Mouse (Mus musculus) splenic B cell, adult 2 months (primary cell): Measurements from ENCODE around the gene Fam198b.

ENCODE experiments used
- DNase-seq: peaks from one replicate; pipeline ENCODE4 v3.0.0-alpha.2; 2011; ENCODE audit warnings: low read depth, low spot score
- H3K27me3 ChIP-seq: 2 replicates; pipeline ENCODE4 v1.6.1; 2012; ENCODE audit warnings: mild to moderate bottlenecking, low read length, moderate library complexity, mixed read lengths; ENCODE audit not compliant: control insufficient read depth, poor library complexity, insufficient read depth, severe bottlenecking
- H3K36me3 ChIP-seq: 2 replicates; pipeline ENCODE4 v1.6.1; 2012; ENCODE audit warnings: mild to moderate bottlenecking, low read length, moderate library complexity, mixed read lengths; ENCODE audit not compliant: control insufficient read depth, poor library complexity, insufficient read depth, severe bottlenecking

Fam198b gene

DNA sequence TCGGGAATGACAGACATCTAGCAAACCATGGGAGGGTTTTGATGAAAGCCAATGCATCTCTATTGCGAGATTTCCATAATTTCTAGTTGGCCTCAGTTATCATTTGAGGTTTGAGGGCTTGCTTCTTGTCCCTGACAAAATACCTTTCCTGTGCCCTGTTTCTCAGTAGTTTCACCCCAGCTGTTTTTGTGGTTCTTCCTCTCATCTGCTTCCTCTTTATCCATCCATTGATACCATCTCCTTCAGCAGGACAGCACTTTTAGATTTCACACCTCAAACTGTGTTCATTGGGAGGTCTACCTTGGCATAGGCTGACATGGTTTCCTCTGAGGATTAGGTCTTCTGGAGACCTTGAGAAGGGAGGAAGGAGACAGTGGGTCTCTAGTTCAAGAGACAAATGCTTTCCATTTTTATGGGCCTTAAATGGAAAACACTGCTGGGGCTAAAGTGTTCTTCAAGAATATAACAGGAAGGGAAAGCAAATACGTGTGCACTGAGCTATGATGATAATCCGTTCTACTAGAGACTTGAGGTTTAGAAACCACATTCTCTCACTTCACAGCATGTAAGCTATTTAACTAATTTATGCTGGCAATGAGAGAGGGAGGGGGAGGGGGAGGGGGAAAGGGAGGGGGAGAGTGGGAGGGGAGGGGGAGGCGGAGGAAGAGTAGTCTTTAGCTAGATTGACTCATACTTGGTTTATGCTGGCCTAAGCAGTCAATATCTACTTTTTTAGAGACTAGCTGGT, 41.8 kb downstream of the Fam198b start:
- no peaks in the 10 kb centered on the region; the same call in 1 of the 2 replicates for H3K27me3 ChIP-seq
- DNase-seq: peak; percentile 4
- no peaks in the 10 kb centered on the region for H3K36me3 ChIP-seq

DNA sequence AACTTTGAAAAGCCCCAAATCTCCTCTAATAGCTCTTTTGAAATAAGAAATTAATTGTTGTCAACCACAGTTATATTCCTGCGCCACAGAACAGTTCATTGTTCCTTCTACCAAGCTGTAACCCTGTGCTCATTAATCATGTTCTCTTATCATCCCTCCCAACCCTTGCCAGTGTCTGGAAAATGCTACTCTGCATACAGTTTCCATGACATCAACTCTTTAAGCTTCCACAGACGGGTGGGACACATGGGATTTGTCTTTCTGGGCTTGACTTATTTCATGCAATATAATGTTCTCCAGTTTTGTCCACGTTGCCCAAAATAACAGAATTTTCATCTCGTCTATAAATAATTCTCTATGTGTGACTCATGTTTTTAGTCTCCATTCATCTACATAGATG, 42.7 kb downstream of the Fam198b start:
- H3K27me3 ChIP-seq: no peaks in the 10 kb centered on the region; the same call in 1 of the 2 replicates
- no peaks in the 10 kb centered on the region for H3K36me3 ChIP-seq
- DNase-seq: no peak

DNA sequence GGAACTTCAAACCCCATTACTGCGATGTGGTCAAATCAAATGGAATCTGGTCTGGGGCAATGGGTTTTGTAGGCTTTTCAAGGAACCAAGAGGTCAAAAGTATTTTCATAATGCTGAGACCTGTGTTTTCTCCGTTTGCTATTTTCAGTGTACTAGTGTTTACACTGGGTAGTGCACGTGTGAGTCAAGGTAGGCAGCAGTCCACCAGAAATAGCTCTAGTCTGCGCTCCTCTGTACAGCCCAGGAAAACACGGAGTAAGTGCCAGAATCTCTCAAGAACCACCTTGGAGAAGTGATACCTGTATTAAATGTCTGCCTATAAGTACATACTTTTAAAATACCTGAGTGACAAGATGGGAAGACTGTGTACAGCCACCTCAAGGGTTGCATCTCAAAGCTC, 44.1 kb downstream of the Fam198b start:
- H3K27me3 ChIP-seq: no peaks in the 10 kb centered on the region; the same call in 1 of the 2 replicates
- no peak for DNase-seq
- H3K36me3 ChIP-seq: no peaks in the 10 kb centered on the region

GRCm38 (mm10) chr3:79930141-79930744, 45.9 kb downstream of the Fam198b start:
- no peaks in the 10 kb centered on the region for H3K36me3 ChIP-seq

DNA sequence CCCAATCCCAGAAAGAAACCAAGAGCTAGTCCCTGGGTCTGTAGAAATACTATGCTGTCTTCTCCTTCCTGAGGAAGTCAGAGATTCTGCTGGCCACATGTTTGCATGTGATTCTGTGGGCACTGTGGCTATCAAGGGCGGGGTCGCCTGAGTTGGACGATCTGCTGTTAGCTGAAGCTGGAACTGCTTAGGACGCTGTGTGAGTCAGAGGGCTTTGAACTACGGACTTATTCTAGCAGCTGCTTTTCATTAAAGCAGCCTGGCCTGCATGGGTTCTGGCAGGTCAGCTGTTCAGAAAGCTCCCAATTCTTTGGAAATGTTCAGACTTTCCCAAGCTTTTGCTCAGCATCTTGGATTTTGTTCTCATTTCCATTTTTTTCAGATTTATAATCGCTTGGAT, 51.9 kb downstream of the Fam198b start:
- no peak for DNase-seq
- Histone ChIP-seq H3K36me3 (no peaks in the 10 kb centered on the region), H3K27me3 (no peaks in the 10 kb centered on the region)

More at GRCm38 (mm10) chr3:79930141-79930744, 45.9 kb downstream of the Fam198b start:
- no peak for DNase-seq
- H3K27me3 ChIP-seq: no peaks in the 10 kb centered on the region; the same call in 1 of the 2 replicates

GRCm38 (mm10) chr3:79936730-79937447, 52.6 kb downstream of the Fam198b start:
- no peaks in the 10 kb centered on the region for H3K27me3 ChIP-seq
- no peaks in the 10 kb centered on the region for H3K36me3 ChIP-seq
- no peak for DNase-seq

DNA sequence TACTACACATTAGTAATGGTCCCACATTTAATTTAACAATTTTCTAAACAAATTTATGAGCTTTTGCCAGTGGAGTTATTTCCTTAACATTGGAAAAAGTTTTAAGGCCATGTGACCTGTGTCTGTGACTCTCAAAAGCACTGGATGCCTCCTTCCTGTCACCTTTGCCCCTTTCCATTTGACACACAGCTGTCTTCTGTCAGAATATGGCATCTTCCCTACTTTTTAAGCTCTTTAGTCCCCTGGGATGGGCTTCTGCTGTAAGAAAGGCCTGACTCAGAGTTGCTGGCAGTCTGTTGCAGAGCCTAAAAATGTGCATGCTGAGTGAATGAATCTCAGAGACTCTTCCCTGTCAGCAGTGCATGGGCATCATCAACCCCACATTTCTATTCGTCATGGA, 63.4 kb downstream of the Fam198b start:
- H3K27me3 ChIP-seq: no peaks in the 10 kb centered on the region
- no peak for DNase-seq
- no peaks in the 10 kb centered on the region for H3K36me3 ChIP-seq

- DNase-seq: no peak
Measured at GRCm38 (mm10) chr3:79948151-79948550, 63.8 kb downstream of the Fam198b start.

DNA sequence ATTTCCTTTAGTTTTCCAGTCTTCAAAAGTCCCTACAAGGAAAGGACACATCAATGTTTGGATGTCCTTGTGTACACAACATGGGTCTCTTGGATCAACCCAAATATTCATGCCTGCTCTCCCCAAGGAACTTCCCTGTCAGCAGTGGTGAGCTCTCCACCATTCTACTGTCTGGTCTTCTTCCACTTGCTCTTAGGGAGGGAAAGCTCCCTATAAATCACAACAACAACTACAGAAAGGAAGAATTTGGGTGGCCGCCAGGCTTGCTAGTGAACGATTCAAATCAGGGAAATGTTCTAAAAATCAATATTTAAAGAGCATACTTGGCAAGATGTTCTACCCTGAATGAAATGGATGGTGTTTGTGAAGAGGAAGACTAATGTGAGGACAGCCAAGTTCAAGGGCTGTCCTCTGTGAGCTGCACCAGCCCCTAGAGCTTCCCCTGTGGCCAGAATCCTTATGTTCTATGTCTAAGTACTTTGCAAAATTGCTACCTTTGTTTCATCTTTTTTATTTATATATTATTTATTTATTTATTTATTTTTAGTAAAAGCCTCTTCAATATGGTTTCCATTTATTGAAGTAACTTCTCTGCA, 68.9 kb downstream of the Fam198b start:
- Histone ChIP-seq H3K27me3 (no peaks in the 10 kb centered on the region), H3K36me3 (no peaks in the 10 kb centered on the region)
- no peak for DNase-seq

More at GRCm38 (mm10) chr3:79948151-79948550, 63.8 kb downstream of the Fam198b start:
- H3K36me3 ChIP-seq: no peaks in the 10 kb centered on the region
- no peaks in the 10 kb centered on the region for H3K27me3 ChIP-seq

- no peaks in the 10 kb centered on the region for H3K36me3 ChIP-seq
- H3K27me3 ChIP-seq: no peaks in the 10 kb centered on the region
- DNase-seq: no peak
Measured at GRCm38 (mm10) chr3:79955262-79955661, 70.9 kb downstream of the Fam198b start.

DNA sequence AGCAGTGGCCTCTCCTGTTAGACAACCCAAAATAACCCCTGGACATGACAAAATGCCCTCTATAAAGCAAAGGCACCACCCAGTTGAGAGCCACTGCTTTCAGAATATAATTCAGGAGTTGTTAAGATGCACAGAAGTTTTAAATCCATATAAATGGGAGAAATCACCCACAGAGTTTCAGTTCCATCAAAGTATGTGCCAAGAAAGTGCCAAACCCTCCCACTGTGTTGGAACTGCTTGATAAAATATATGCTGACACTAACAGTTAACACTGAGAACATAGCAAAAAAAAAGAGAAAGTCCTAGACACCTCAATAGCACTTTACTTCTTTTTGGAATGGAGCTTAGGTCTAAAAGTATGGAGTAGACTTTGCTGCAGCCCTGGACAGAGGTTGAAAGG, 72.5 kb downstream of the Fam198b start:
- no peak for DNase-seq
- Histone ChIP-seq H3K36me3 (no peaks in the 10 kb centered on the region), H3K27me3 (no peaks in the 10 kb centered on the region)

- no peak for DNase-seq
- H3K36me3 ChIP-seq: no peaks in the 10 kb centered on the region
- H3K27me3 ChIP-seq: no peaks in the 10 kb centered on the region
Measured at GRCm38 (mm10) chr3:79957752-79958151, 73.4 kb downstream of the Fam198b start.

GRCm38 (mm10) chr3:79966709-79967108, 82.4 kb downstream of the Fam198b start:
- DNase-seq: no peak
- no peaks in the 10 kb centered on the region for H3K27me3 ChIP-seq

DNA sequence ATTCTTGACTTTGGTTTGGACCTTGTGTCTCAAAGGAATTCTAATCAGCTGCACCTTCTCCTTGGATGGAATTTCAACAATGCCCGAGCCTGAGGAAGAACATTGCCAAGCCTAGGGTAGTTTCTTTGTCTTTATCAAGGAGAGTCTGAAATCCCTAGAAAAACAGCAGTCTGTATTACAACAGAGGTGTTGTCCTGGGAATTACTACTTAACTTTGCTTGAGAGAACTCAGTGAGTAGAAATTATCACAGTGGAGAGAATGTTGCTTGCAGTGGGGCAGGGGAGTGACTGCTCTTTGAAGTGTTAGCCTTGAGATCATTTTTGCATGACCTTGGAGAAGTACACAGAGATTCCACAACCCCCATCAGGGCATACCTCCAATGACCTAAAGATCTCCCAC, 83.0 kb downstream of the Fam198b start:
- no peaks in the 10 kb centered on the region for H3K36me3 ChIP-seq
- no peak for DNase-seq
- no peaks in the 10 kb centered on the region for H3K27me3 ChIP-seq

More at GRCm38 (mm10) chr3:79966709-79967108, 82.4 kb downstream of the Fam198b start:
- H3K36me3 ChIP-seq: no peaks in the 10 kb centered on the region

DNA sequence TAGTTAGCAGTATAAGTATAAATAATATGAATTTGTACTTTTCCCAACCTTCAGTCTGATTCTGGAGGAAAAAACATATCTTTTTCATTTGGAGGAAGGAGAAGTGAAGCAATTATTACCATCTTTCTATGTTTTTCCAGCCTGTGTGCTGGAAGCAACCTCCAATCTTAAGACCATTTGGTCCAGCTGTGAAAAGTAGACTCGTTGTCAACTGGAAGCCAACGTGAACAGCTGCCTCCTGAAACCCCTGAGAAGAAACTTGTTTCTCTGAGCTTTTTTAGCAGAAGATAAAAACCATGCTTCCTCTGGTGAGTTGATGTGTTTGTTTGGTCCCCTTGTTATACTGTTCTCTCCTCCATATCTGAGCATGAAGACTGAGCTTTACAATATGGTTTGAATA, 84.1 kb downstream of the Fam198b start:
- Histone ChIP-seq H3K27me3 (no peaks in the 10 kb centered on the region), H3K36me3 (no peaks in the 10 kb centered on the region)
- DNase-seq: no peak
